Mouse (Mus musculus): ENCODE results near the gene Spint2.

DNA sequence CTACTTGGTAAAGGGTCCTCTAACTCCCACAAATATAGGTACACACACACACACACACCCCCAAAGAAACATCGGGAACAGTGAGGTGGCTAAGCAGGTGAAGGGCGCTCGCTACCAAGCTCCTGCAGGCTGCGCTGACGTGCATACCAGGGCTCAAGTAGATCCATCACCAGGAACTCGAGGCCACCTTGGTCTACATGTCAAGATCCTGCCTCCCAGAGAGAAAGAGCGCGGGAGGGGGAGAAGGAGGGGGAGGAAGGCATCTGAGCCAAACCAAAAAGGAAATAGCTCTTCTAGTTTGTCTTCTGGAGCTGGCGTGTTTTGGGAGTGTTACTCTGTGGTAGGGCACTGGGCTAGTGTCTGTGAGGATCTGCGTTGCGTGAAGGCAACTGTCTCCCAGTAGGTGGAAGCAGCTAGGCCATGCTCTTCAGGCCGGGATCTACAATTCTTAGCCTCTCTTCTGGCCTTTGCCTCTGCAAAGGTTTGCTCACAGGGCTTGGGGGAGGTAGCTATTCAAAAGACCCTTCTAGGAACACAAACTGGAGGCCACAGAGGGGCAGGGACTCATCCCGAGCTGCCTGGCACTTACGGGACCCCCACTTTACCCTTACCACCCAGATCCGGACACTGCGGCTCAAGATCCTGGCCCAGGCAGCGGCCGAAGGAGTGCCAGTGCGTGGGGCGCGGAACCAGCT lies 34.9 kb downstream of the Spint2 start:
- TF ChIP-seq CTCF (IDR thresholded peaks at IDR 0.05; ENCODE audit: extremely low read depth, insufficient read depth, low read length): no peak
- no peak for TF ChIP-seq POLR2A (IDR thresholded peaks at IDR 0.05; ENCODE audit: extremely low read depth, insufficient read depth, low read length)

Measured in cortical plate, adult 2 months (tissue).